Mouse (Mus musculus) sigmoid colon, adult 10 weeks (tissue): ENCODE data around the gene Olfr411. TPM values are rescaled to one million over a fixed set of nuclear protein-coding genes. Genes with fewer than 3 reads are reported as not detected.

Experiments used
- polyA plus RNA-seq: library from polyadenylated mRNA; stranded (reverse); fragments of 350-450 nt; fragmentation: Illumina TruSeq; extraction: RNeasy Lipid Tissue Mini Kit (QIAGEN cat#74804); gene quantifications from one replicate; pipeline ENCODE4 v1.2.3, GENCODE M21; 2014; ENCODE audit warnings: low read depth, low replicate concordance

Gene Olfr411
- polyA plus RNA-seq = 0.69 TPM

GRCm38 (mm10) chr11:74352550-74352949 is at the start of gene Olfr411:
Gene Olfr411 (minus strand): TSS chr11:74352650.

GRCm38 (mm10) chr11:74361769-74362168 is 9.3 kb upstream of the Olfr411 start, which contains the start of gene Olfr412:
Gene Olfr412 (plus strand): TSS chr11:74362069.

GRCm38 (mm10) chr11:74337931-74338330 is 14.5 kb downstream of the Olfr411 start, which contains the start of gene Olfr410:
Gene Olfr410 (minus strand): TSS chr11:74338031.

Other genes starting within 250 kb of the Olfr411 start
- gene Olfr401, start 238.9 kb downstream of the Olfr411 start, polyA plus RNA-seq = not detected
- gene Olfr402, start 199.1 kb downstream of the Olfr411 start, polyA plus RNA-seq = not detected
- not detected for gene Olfr403, start 166.4 kb downstream of the Olfr411 start, polyA plus RNA-seq
- gene Olfr43, start 141.3 kb downstream of the Olfr411 start, polyA plus RNA-seq = not detected
- not detected for gene Olfr406, start 92.8 kb downstream of the Olfr411 start, polyA plus RNA-seq
- not detected for gene Olfr59, start 68.9 kb downstream of the Olfr411 start, polyA plus RNA-seq
- not detected for gene Olfr410, start 14.6 kb downstream of the Olfr411 start, polyA plus RNA-seq
- gene Olfr412, start 9.4 kb upstream of the Olfr411 start, polyA plus RNA-seq = not detected